Mouse (Mus musculus) MEL (cell line): ENCODE measurements around the gene Ripply3. TPM values are rescaled to one million over a fixed set of nuclear protein-coding genes. Genes with fewer than 3 reads are reported as not detected.

Source experiments
- DNase-seq: peaks from one replicate; pipeline ENCODE4 v3.0.0; 2011; ENCODE audit warnings: low read depth, low spot score
- H3K27ac ChIP-seq: 2 replicates; pipeline ENCODE4 v1.5.1; 2012; ENCODE audit warnings: low read depth, mild to moderate bottlenecking, control low read depth, low read length, moderate library complexity; ENCODE audit not compliant: control insufficient read depth
- H3K27me3 ChIP-seq, 2 experiments: fragments of 150-350 bp in 1 of 2; sonication (generic) in 1 of 2; 2 replicates each; pipeline ENCODE4 v1.6.1; 2012; ENCODE audit warnings: low read length in 2 of 2, mild to moderate bottlenecking in 2 of 2, improper control_type of control experiment in 1 of 2, moderate library complexity in 1 of 2; ENCODE audit not compliant: insufficient read depth in 2 of 2, control insufficient read depth in 1 of 2
- H3K36me3 ChIP-seq, 2 experiments: 2 replicates each; pipeline ENCODE4 v1.6.1; 2012 to 2014; ENCODE audit warnings: low read length in 2 of 2, improper control_type of control experiment in 1 of 2, inconsistent platforms in 1 of 2, mild to moderate bottlenecking in 1 of 2; ENCODE audit not compliant: insufficient read depth in 2 of 2, control insufficient read depth in 1 of 2
- H3K4me1 ChIP-seq, 2 experiments: fragments of 150-350 bp in 1 of 2; sonication (generic) in 1 of 2; 2 replicates each; pipeline ENCODE4 v1.6.1; 2012; ENCODE audit warnings: low read length in 2 of 2, improper control_type of control experiment in 1 of 2, mild to moderate bottlenecking in 1 of 2; ENCODE audit not compliant: insufficient read depth in 2 of 2, control insufficient read depth in 1 of 2
- H3K4me3 ChIP-seq, 2 experiments: fragments of 150-350 bp in 1 of 2; sonication (generic) in 1 of 2; 2 replicates each; pipeline ENCODE4 v1.5.1; 2012; ENCODE audit warnings: low read depth in 2 of 2, low read length in 2 of 2, mild to moderate bottlenecking in 2 of 2, moderate library complexity in 2 of 2, control low read depth in 1 of 2, improper control_type of control experiment in 1 of 2; ENCODE audit not compliant: control insufficient read depth in 1 of 2, insufficient read depth in 1 of 2
- H3K79me2 ChIP-seq: 2 replicates; pipeline ENCODE4 v1.6.1; 2012; ENCODE audit warnings: mild to moderate bottlenecking, low read length, moderate library complexity; ENCODE audit not compliant: control insufficient read depth, poor library complexity, insufficient read depth
- H3K9ac ChIP-seq: 2 replicates; pipeline ENCODE4 v1.6.1; 2012; ENCODE audit warnings: low read depth, mild to moderate bottlenecking, control low read depth, low read length, moderate library complexity; ENCODE audit not compliant: control insufficient read depth, poor library complexity, severe bottlenecking
- H3K9me3 ChIP-seq: fragments of 150-350 bp; sonication (generic); replicated peaks from 2 replicates; pipeline ENCODE4 v1.6.1; 2012; ENCODE audit warnings: mild to moderate bottlenecking, low read length, improper control_type of control experiment, moderate library complexity; ENCODE audit not compliant: insufficient read depth
- BHLHE40 ChIP-seq: IDR thresholded peaks from 2 replicates; pipeline ENCODE4 v1.6.1; 2012; ENCODE audit warnings: low read depth, mild to moderate bottlenecking, inconsistent platforms, low read length, improper control_type of control experiment, borderline replicate concordance
- E2F4 ChIP-seq: IDR thresholded peaks from 2 replicates; pipeline ENCODE4 v1.6.1; 2011; ENCODE audit warnings: low read depth, low read length, improper control_type of control experiment, borderline replicate concordance
- EP300 ChIP-seq, 2 experiments: IDR thresholded peaks; 2 replicates each; pipeline ENCODE4 v1.6.1; 2011; ENCODE audit warnings: improper control_type of control experiment in 2 of 2, low read length in 2 of 2, low read depth in 1 of 2, mild to moderate bottlenecking in 1 of 2
- ETS1 ChIP-seq: IDR thresholded peaks from 2 replicates; pipeline ENCODE4 v1.6.1; 2012; ENCODE audit warnings: low read depth, mild to moderate bottlenecking, inconsistent platforms, low read length, improper control_type of control experiment, moderate library complexity
- GABPA ChIP-seq: IDR thresholded peaks from 2 replicates; pipeline ENCODE4 v1.6.1; 2012; ENCODE audit warnings: low read depth, mild to moderate bottlenecking, inconsistent platforms, low read length, improper control_type of control experiment, moderate library complexity
- GATA1 ChIP-seq: IDR thresholded peaks from 2 replicates; pipeline ENCODE4 v1.6.1; 2011; ENCODE audit warnings: low read depth, low read length, improper control_type of control experiment
- HCFC1 ChIP-seq: IDR thresholded peaks from 2 replicates; pipeline ENCODE4 v1.6.1; 2012; ENCODE audit warnings: low read depth, mild to moderate bottlenecking, inconsistent platforms, low read length, improper control_type of control experiment, moderate library complexity
- MAZ ChIP-seq: IDR thresholded peaks from 2 replicates; pipeline ENCODE4 v1.6.1; 2012; ENCODE audit warnings: low read depth, mild to moderate bottlenecking, inconsistent platforms, low read length, improper control_type of control experiment
- MXI1 ChIP-seq: IDR thresholded peaks from 2 replicates; pipeline ENCODE4 v1.6.1; 2011; ENCODE audit warnings: mild to moderate bottlenecking, low read depth, low read length, improper control_type of control experiment
- MYB ChIP-seq: IDR thresholded peaks from 2 replicates; pipeline ENCODE4 v1.6.1; 2011; ENCODE audit warnings: mild to moderate bottlenecking, low read depth, low read length, improper control_type of control experiment
- MYC ChIP-seq: IDR thresholded peaks from 2 replicates; pipeline ENCODE4 v1.6.1; 2011; ENCODE audit warnings: low read depth, mild to moderate bottlenecking, low read length, improper control_type of control experiment, moderate library complexity
- NRF1 ChIP-seq: IDR thresholded peaks from 2 replicates; pipeline ENCODE4 v1.6.1; 2014; ENCODE audit warnings: low read depth, mild to moderate bottlenecking, inconsistent platforms, low read length, improper control_type of control experiment, moderate library complexity; ENCODE audit not compliant: poor library complexity, insufficient read depth, severe bottlenecking
- POLR2A ChIP-seq, 2 experiments: IDR thresholded peaks; 2 replicates each; pipeline ENCODE4 v1.6.1; 2011 to 2012; ENCODE audit warnings: low read length in 2 of 2, mild to moderate bottlenecking in 2 of 2, control low read depth in 1 of 2, improper control_type of control experiment in 1 of 2, low read depth in 1 of 2, moderate library complexity in 1 of 2; ENCODE audit not compliant: control insufficient read depth in 1 of 2, insufficient read depth in 1 of 2, poor library complexity in 1 of 2
- POLR2AphosphoS2 ChIP-seq: IDR thresholded peaks from 2 replicates; pipeline ENCODE4 v1.6.1; 2011; ENCODE audit warnings: low read length, improper control_type of control experiment
- POLR2AphosphoS5 ChIP-seq: IDR thresholded peaks from 2 replicates; pipeline ENCODE4 v1.6.1; 2012; ENCODE audit warnings: low read depth, borderline replicate concordance, mild to moderate bottlenecking, inconsistent platforms, low read length, moderate library complexity, mixed read lengths
- RCOR1 ChIP-seq: IDR thresholded peaks from 2 replicates; pipeline ENCODE4 v1.6.1; 2012; ENCODE audit warnings: low read depth, mild to moderate bottlenecking, inconsistent platforms, low read length, improper control_type of control experiment
- SMC3 ChIP-seq: IDR thresholded peaks from 2 replicates; pipeline ENCODE4 v1.6.1; 2011; ENCODE audit warnings: low read depth, low read length, improper control_type of control experiment
- TAL1 ChIP-seq: IDR thresholded peaks from 2 replicates; pipeline ENCODE4 v1.6.1; 2012; ENCODE audit warnings: mild to moderate bottlenecking, inconsistent platforms, low read length, moderate library complexity, mixed read lengths
- TBP ChIP-seq: IDR thresholded peaks from 2 replicates; pipeline ENCODE4 v1.8.0; 2011; ENCODE audit warnings: low read depth, low read length, improper control_type of control experiment
- UBTF ChIP-seq: IDR thresholded peaks from 2 replicates; pipeline ENCODE4 v1.6.1; 2012; ENCODE audit warnings: low read depth, mild to moderate bottlenecking, inconsistent platforms, low read length, improper control_type of control experiment, moderate library complexity, borderline replicate concordance; ENCODE audit not compliant: insufficient read depth
- USF2 ChIP-seq, 2 experiments: IDR thresholded peaks; 2 replicates each; pipeline ENCODE4 v1.6.1; 2011 to 2012; ENCODE audit warnings: improper control_type of control experiment in 2 of 2, low read length in 2 of 2, borderline replicate concordance in 1 of 2, inconsistent platforms in 1 of 2, low read depth in 1 of 2, mild to moderate bottlenecking in 1 of 2; ENCODE audit not compliant: insufficient read depth in 1 of 2
- ZC3H11A ChIP-seq: IDR thresholded peaks from 2 replicates; pipeline ENCODE4 v1.6.1; 2012; ENCODE audit warnings: low read depth, mild to moderate bottlenecking, inconsistent platforms, low read length, improper control_type of control experiment
- ZKSCAN1 ChIP-seq: IDR thresholded peaks from 2 replicates; pipeline ENCODE4 v1.6.1; 2012; ENCODE audit warnings: low read depth, mild to moderate bottlenecking, inconsistent platforms, low read length, improper control_type of control experiment, moderate library complexity
- ZMIZ1 ChIP-seq: IDR thresholded peaks from 2 replicates; pipeline ENCODE4 v1.6.1; 2012; ENCODE audit warnings: low read depth, mild to moderate bottlenecking, inconsistent platforms, low read length, improper control_type of control experiment, moderate library complexity
- polyA plus RNA-seq, 2 experiments: library from polyadenylated mRNA; stranded (reverse) in 1 of 2; unstranded in 1 of 2; fragments of >175 nt in 1 of 2; fragments of >200 nt in 1 of 2; gene quantifications; 2 replicates each; pipeline versions ENCODE4 v1.2.1 to v1.2.4; 2012; ENCODE audit warnings: low replicate concordance in 2 of 2, low read depth in 1 of 2; ENCODE audit not compliant: insufficient read length in 2 of 2, insufficient read depth in 1 of 2, missing spikeins in 1 of 2
- total RNA-seq: library from RNA; depleted of rRNA; stranded (reverse); fragments of 300-350 nt; gene quantifications from 2 replicates; pipeline ENCODE4 v1.2.3, GENCODE M21; 2012

The Ripply3 gene
- total and polyA plus RNA-seq, 3 experiments: 0.18 to 0.35 TPM; not detected in 1

GRCm38 (mm10) chr16:94370173-94370914 is 42.1 kb downstream of the Ripply3 start, which contains the start of gene Ttc3 (continued):
- TF ChIP-seq UBTF: no peak
- no peak for TF ChIP-seq RCOR1
- peak; percentile 45 to 88; a peak in 3 of 4 replicates for TF ChIP-seq USF2 (IDR thresholded peaks at IDR 0.05; ENCODE audit: borderline replicate concordance in 1 of 2, insufficient read depth in 1 of 2, low read depth in 1 of 2, low read length in 2 of 2)

GRCm38 (mm10) chr16:94370915-94371300 is 42.7 kb downstream of the Ripply3 start:
- peaks cover 9 to 24% of the 10 kb centered on the region in 2 experiments for H3K4me1 ChIP-seq
- H3K9me3 ChIP-seq: no peaks in the 10 kb centered on the region

GRCm38 (mm10) chr16:94371301-94371931 is 43.2 kb downstream of the Ripply3 start, which contains the start of gene Pigp:
TSS of gene Pigp (minus strand) at chr16:94371842.
- Histone ChIP-seq H3K9ac (peak within 1 kb of the TSS; percentile 86), H3K4me3 (peak within 1 kb of the TSS; percentile 75 to 95), H3K4me1 (peaks cover 10 to 24% of the 10 kb centered on the region in 2 experiments), H3K9me3 (no peaks in the 10 kb centered on the region), H3K27me3 (no peaks in the 10 kb centered on the region), H3K79me2 (peaks cover 42% of the 10 kb centered on the region), H3K27ac (peak within 1 kb of the TSS; percentile 80), H3K36me3 (peaks cover 0 to 36% of the 10 kb centered on the region in 2 experiments; a peak in 2 of 4 replicates)
- TF ChIP-seq ETS1: no peak
- TF ChIP-seq HCFC1: 0 out of 2 replicates have a peak, but pooled peaks have one; percentile 25
- no peak for TF ChIP-seq ZC3H11A
- TF ChIP-seq ZMIZ1: no peak
- TF ChIP-seq BHLHE40: no peak
- TF ChIP-seq SMC3: no peak
- no peak for TF ChIP-seq RCOR1
- TF ChIP-seq MXI1: peak; percentile 8
- no peak for TF ChIP-seq GATA1
- TF ChIP-seq POLR2AphosphoS5: no peak
- TF ChIP-seq TBP: 0 out of 2 replicates have a peak, but pooled peaks have one; percentile 27
- no peak for TF ChIP-seq ZKSCAN1
- TF ChIP-seq NRF1: peak; percentile 83
- TF ChIP-seq MYC: no peak
- TF ChIP-seq UBTF: no peak
- TF ChIP-seq MAZ: no peak; the same call in 1 of the 2 replicates
- TF ChIP-seq EP300 (IDR thresholded peaks at IDR 0.05; ENCODE audit: low read depth in 1 of 2, low read length in 2 of 2): no peak
- DNase-seq: peak; percentile 87

More at GRCm38 (mm10) chr16:94370915-94371300, 42.7 kb downstream of the Ripply3 start:
- Histone ChIP-seq H3K27me3 (no peaks in the 10 kb centered on the region), H3K4me3 (peak overlapping the region; percentile 75 to 95), H3K9ac (peak overlapping the region; percentile 86), H3K36me3 (peaks cover 0 to 36% of the 10 kb centered on the region in 2 experiments; a peak in 2 of 4 replicates), H3K79me2 (peaks cover 40% of the 10 kb centered on the region), H3K27ac (peak overlapping the region; percentile 78)
- TF ChIP-seq MYC (0 out of 2 replicates have a peak, but pooled peaks have one; percentile 17), USF2 (IDR thresholded peaks at IDR 0.05; ENCODE audit: borderline replicate concordance in 1 of 2, insufficient read depth in 1 of 2, low read depth in 1 of 2, low read length in 2 of 2) (no peak), EP300 (IDR thresholded peaks at IDR 0.05; ENCODE audit: low read depth in 1 of 2, low read length in 2 of 2) (0 out of 4 replicates have a peak, but pooled peaks of 1 of the 2 experiments have one; percentile 1), E2F4 (0 out of 2 replicates have a peak, but pooled peaks have one; percentile 49), UBTF (no peak), ZC3H11A (no peak), MAZ (0 out of 2 replicates have a peak, but pooled peaks have one; percentile 2), MXI1 (no peak), GABPA (no peak), POLR2AphosphoS2 (0 out of 2 replicates have a peak, but pooled peaks have one; percentile 8), POLR2AphosphoS5 (no peak), RCOR1 (no peak), MYB (no peak), TAL1 (no peak), POLR2A (IDR thresholded peaks at IDR 0.05; ENCODE audit: control insufficient read depth in 1 of 2, insufficient read depth in 1 of 2, low read depth in 1 of 2, low read length in 2 of 2, poor library complexity in 1 of 2) (no peak)
- peak; percentile 83 for DNase-seq
